Mouse (Mus musculus): ENCODE measurements around the gene Pbx3. TPM values are rescaled to one million over a fixed set of nuclear protein-coding genes. Genes with fewer than 3 reads are reported as not detected.
A peak's percentile ranks its signal among the peaks of the same experiment; 100 is the strongest.

Pbx3 gene
- polyA plus RNA-seq, 1 experiment from 2014 or later, result 21.3 TPM

DNA sequence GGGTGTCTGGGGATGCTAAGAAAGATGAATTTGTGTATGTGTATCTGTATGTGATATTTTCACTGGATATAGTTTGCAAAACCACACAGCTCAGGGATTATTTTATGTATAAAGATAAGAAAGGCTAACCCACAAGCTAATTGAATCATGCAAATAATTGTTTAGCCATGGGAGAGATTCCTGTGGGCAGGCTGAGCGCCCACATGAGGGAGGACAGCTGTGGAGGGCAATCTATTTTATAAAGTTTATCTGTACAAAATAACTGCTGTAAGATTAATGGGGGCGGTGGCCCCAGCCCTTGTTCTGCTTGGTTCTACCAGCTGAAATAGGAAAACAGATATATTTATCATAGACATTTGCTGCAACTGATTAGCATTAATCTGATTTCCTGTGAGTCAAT is 202.5 kb downstream of the Pbx3 start:
- Histone ChIP-seq H3K9me3 (replicated peaks; ENCODE audit: low read length) (no peaks in the 10 kb centered on the region), H3K4me2 (ENCODE audit: low read length) (no peak overlapping the region), H3K4me3 (replicated peaks; ENCODE audit: low read depth, low read length) (no peak overlapping the region), H3K27me3 (ENCODE audit: insufficient read depth, low read length) (no peaks in the 10 kb centered on the region), H3K27ac (no peak overlapping the region), H3K4me1 (replicated peaks; ENCODE audit: insufficient read depth, low read length) (no peaks in the 10 kb centered on the region), H3K36me3 (ENCODE audit: insufficient read depth, low read length) (no peaks in the 10 kb centered on the region), H3K9ac (ENCODE audit: low read depth, low read length) (no peak overlapping the region)
- no peak for ATAC-seq (replicated peaks; ENCODE audit: low FRiP score, low read depth)
- DNase-seq (ENCODE audit: low spot score), result no peak
- no peak for TF ChIP-seq CTCF (IDR thresholded peaks at IDR 0.05; ENCODE audit: low read depth)
- 81% methylated on average over 2 of the region's 2 CpGs for WGBS

DNA sequence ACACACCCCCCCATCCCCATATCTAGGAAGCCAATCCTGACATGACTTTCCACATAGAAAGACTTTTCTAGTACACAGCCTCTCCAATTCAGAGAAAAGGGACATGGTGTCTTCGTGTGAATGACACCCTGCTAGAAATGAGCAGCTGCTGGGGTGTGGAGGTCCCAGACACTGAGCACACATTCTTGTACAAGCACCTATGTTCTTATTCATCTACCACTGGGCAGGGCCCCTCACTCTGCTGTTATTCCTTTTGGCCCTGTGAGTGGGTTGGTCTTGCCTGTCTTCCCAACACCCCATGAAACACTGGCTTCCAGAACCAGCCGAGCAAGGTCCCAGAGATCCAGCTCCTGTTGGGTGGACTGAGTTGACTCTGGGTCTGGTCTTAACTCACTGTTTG is 203.3 kb downstream of the Pbx3 start:
- TF ChIP-seq CTCF (IDR thresholded peaks at IDR 0.05; ENCODE audit: low read depth), result no peak
- no peak overlapping the region for H3K9ac ChIP-seq (ENCODE audit: low read depth, low read length)
- H3K4me3 ChIP-seq (replicated peaks; ENCODE audit: low read depth, low read length), result no peak overlapping the region
- H3K4me1 ChIP-seq (replicated peaks; ENCODE audit: insufficient read depth, low read length), result no peaks in the 10 kb centered on the region
- DNase-seq (ENCODE audit: low spot score) (no peak), ATAC-seq (replicated peaks; ENCODE audit: low FRiP score, low read depth) (no peak)
- H3K9me3 ChIP-seq (replicated peaks; ENCODE audit: low read length), result no peaks in the 10 kb centered on the region
- 85% methylated on average over 2 of the region's 2 CpGs for WGBS
- no peaks in the 10 kb centered on the region for H3K36me3 ChIP-seq (ENCODE audit: insufficient read depth, low read length)
- H3K27me3 ChIP-seq (ENCODE audit: insufficient read depth, low read length), result no peaks in the 10 kb centered on the region
- H3K4me2 ChIP-seq (ENCODE audit: low read length), result no peak overlapping the region
- no peak overlapping the region for H3K27ac ChIP-seq

DNA sequence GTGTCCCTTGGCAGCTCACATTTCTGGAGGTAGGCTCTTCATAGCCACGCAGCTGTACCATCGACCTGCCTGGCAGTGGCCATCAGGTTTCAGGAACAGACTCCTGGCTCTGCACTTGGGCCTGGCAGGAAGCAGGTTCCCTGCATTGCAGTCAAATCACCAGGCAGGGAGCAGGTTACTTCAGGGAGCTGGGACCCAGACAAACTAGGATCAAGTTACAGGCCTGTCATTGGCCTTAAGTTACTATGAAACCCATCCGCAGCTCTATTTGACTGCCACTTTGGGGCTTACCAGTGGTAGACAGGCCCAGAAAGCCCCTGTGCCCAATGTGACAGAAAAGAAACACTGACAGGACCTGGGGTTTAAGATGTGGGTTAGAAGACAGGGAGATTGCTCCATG is 204.8 kb downstream of the Pbx3 start:
- DNase-seq (ENCODE audit: low spot score), result no peak
- Histone ChIP-seq H3K4me3 (replicated peaks; ENCODE audit: low read depth, low read length) (no peak overlapping the region), H3K36me3 (ENCODE audit: insufficient read depth, low read length) (no peaks in the 10 kb centered on the region), H3K9ac (ENCODE audit: low read depth, low read length) (no peak overlapping the region), H3K4me1 (replicated peaks; ENCODE audit: insufficient read depth, low read length) (no peaks in the 10 kb centered on the region), H3K27ac (no peak overlapping the region), H3K27me3 (ENCODE audit: insufficient read depth, low read length) (no peaks in the 10 kb centered on the region), H3K9me3 (replicated peaks; ENCODE audit: low read length) (no peaks in the 10 kb centered on the region), H3K4me2 (ENCODE audit: low read length) (no peak overlapping the region)
- TF ChIP-seq CTCF (IDR thresholded peaks at IDR 0.05; ENCODE audit: low read depth), result no peak
- 30% methylated on average over 3 of the region's 3 CpGs for WGBS
- no peak for ATAC-seq (replicated peaks; ENCODE audit: low FRiP score, low read depth)

DNA sequence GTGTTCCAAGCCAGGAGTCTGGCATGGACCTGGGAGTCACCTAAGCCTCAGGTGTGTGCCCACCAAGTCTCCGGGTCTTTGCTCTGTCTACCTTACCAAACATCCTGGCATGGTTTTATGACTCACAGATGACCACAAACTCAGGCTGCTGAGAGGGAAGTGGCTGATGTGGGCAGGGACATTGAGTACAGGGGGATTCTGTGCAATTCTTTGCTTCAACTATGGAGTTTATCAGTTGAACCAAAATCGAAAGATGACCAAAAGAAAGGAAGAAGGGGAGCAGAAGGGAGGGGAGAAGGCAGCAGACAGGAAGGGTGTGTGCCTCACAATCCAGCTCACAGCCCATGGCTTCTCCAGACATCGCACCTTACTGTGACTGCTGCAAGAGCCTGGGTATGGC is 210.5 kb downstream of the Pbx3 start:
- TF ChIP-seq CTCF (IDR thresholded peaks at IDR 0.05; ENCODE audit: low read depth), result no peak

DNA sequence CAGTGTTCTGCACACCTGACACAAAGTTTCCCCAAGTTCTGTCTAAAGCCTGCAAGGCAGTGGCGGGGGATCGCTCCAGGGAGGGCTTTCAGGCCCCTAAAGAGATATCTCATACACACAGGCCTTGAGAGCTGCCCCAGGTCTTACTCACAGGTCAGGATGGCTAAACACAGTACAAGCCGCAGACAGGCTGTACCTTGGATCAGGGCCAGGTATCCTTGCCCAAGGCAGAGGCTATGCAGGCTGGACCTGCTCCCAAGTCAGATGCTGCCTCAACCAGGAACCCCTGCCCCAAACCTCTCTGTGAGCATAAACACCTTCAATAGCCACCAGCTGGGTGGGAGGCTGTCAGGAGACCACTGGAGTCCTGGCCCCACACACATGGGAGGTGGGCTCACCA is 215.2 kb downstream of the Pbx3 start:
- Histone ChIP-seq H3K36me3 (ENCODE audit: insufficient read depth, low read length) (no peaks in the 10 kb centered on the region), H3K9ac (ENCODE audit: low read depth, low read length) (no peak overlapping the region), H3K27ac (no peak overlapping the region), H3K27me3 (ENCODE audit: insufficient read depth, low read length) (no peaks in the 10 kb centered on the region), H3K4me3 (replicated peaks; ENCODE audit: low read depth, low read length) (no peak overlapping the region), H3K4me1 (replicated peaks; ENCODE audit: insufficient read depth, low read length) (no peaks in the 10 kb centered on the region), H3K4me2 (ENCODE audit: low read length) (no peak overlapping the region), H3K9me3 (replicated peaks; ENCODE audit: low read length) (no peaks in the 10 kb centered on the region)
- WGBS, result 82% methylated on average over 3 of the region's 3 CpGs
- no peak for TF ChIP-seq CTCF (IDR thresholded peaks at IDR 0.05; ENCODE audit: low read depth)
- ATAC-seq (replicated peaks; ENCODE audit: low FRiP score, low read depth) (no peak), DNase-seq (ENCODE audit: low spot score) (no peak)

More for the DNA sequence above, 210.5 kb downstream of the Pbx3 start:
- ATAC-seq (replicated peaks; ENCODE audit: low FRiP score, low read depth) (no peak), DNase-seq (ENCODE audit: low spot score) (no peak)
- Histone ChIP-seq H3K4me2 (ENCODE audit: low read length) (no peak overlapping the region), H3K9me3 (replicated peaks; ENCODE audit: low read length) (no peaks in the 10 kb centered on the region), H3K27ac (no peak overlapping the region), H3K4me3 (replicated peaks; ENCODE audit: low read depth, low read length) (no peak overlapping the region), H3K36me3 (ENCODE audit: insufficient read depth, low read length) (no peaks in the 10 kb centered on the region), H3K27me3 (ENCODE audit: insufficient read depth, low read length) (no peaks in the 10 kb centered on the region), H3K4me1 (replicated peaks; ENCODE audit: insufficient read depth, low read length) (no peaks in the 10 kb centered on the region), H3K9ac (ENCODE audit: low read depth, low read length) (no peak overlapping the region)
- 84% methylated on average over 3 of the region's 3 CpGs for WGBS

DNA sequence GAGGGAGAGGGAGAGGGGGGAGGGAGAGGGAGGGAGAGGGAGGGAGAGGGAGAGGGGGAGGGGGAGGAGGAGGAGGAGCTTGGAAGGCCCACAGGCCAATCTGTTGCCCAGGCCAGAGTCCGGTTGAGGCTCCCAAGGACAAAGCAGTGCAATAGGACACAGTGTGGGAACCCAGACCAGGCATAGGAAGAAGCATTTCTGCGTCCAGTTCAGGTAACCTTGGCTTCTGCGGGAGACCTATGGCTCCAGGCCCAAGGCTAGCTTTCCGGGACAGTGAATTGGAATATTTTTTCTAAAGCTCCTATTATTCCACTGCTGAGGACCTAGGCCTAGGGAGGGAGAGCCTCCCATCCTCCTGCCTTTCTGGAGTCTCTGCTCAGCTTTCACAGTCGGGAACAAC is 218.1 kb downstream of the Pbx3 start:
- DNase-seq (ENCODE audit: low spot score), result no peak
- TF ChIP-seq CTCF (IDR thresholded peaks at IDR 0.05; ENCODE audit: low read depth), result no peak
- no peak overlapping the region for H3K4me3 ChIP-seq (replicated peaks; ENCODE audit: low read depth, low read length)
- H3K9me3 ChIP-seq (replicated peaks; ENCODE audit: low read length), result no peaks in the 10 kb centered on the region
- H3K27ac ChIP-seq, result no peak overlapping the region
- H3K4me2 ChIP-seq (ENCODE audit: low read length), result no peak overlapping the region
- ATAC-seq (replicated peaks; ENCODE audit: low FRiP score, low read depth), result no peak
- H3K4me1 ChIP-seq (replicated peaks; ENCODE audit: insufficient read depth, low read length), result no peaks in the 10 kb centered on the region
- no peak overlapping the region for H3K9ac ChIP-seq (ENCODE audit: low read depth, low read length)
- H3K27me3 ChIP-seq (ENCODE audit: insufficient read depth, low read length), result no peaks in the 10 kb centered on the region
- WGBS, result 76% methylated on average over 5 of the region's 5 CpGs
- no peaks in the 10 kb centered on the region for H3K36me3 ChIP-seq (ENCODE audit: insufficient read depth, low read length)

DNA sequence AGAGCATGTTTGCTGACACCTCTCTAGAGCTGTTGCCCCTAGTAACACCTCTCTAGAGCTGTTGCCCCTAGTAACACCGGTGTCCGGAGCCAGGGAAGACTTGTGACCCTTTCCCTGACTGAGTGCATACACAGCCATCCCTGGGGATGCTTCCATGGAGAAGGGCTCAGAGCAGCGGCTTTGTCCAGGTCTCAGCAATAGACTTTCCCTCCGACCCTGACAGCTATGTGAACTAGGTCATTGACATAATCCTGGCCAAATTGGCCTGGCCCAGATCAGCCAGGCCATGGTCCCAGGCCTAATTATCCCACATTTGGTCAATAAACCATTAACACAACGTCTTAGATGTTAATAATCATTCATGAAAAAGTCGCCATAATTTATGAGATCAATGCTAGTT is 219.6 kb downstream of the Pbx3 start:
- 0 out of 2 replicates have a peak, but pooled peaks have one; percentile 10 for ATAC-seq (replicated peaks; ENCODE audit: low FRiP score, low read depth)
- Histone ChIP-seq H3K27me3 (ENCODE audit: insufficient read depth, low read length) (no peaks in the 10 kb centered on the region), H3K36me3 (ENCODE audit: insufficient read depth, low read length) (no peaks in the 10 kb centered on the region), H3K4me3 (replicated peaks; ENCODE audit: low read depth, low read length) (no peak overlapping the region), H3K27ac (no peak overlapping the region), H3K4me2 (ENCODE audit: low read length) (no peak overlapping the region), H3K9ac (ENCODE audit: low read depth, low read length) (no peak overlapping the region), H3K4me1 (replicated peaks; ENCODE audit: insufficient read depth, low read length) (no peaks in the 10 kb centered on the region), H3K9me3 (replicated peaks; ENCODE audit: low read length) (no peaks in the 10 kb centered on the region)
- DNase-seq (ENCODE audit: low spot score), result no peak
- TF ChIP-seq CTCF (IDR thresholded peaks at IDR 0.05; ENCODE audit: low read depth), result no peak
- 64% methylated on average over 6 of the region's 6 CpGs for WGBS
